ENCODE assay signal across 10 mouse cellular contexts in genomic region chr7:44193466-44193865, GRCm38 (mm10). TPM values are rescaled to one million over a fixed set of nuclear protein-coding genes. Genes with fewer than 3 reads are reported as not detected.
DNase-seq lines count a peak whose midpoint lies in the region; ATAC-seq lines count a peak whose summit lies in the region.
"Not testable (repeated sequence)": the region's sequence is repeated elsewhere in the genome, so short reads cannot be mapped to it uniquely, and the experiment has no call there.
"Had no signal": no experiment of that assay in that cellular context is flagged by ENCODE, and none has a peak within 500 bp of the region (broad histone marks: within the 10 kb centered on the region; RNA-seq: fewer than 3 reads in every experiment).

No protein-coding gene starts in this region.

- not testable (repeated sequence) for H3K27me3 ChIP-seq in liver, embryonic 11.5 days (replicated peaks; ENCODE audit: control insufficient read depth, insufficient read depth, low read length)

- H3K4me3 ChIP-seq in liver, embryonic 11.5 days (ENCODE audit: low read depth, low read length): not testable (repeated sequence)

- not testable (repeated sequence) for H3K36me3 ChIP-seq in liver, embryonic 11.5 days (ENCODE audit: control insufficient read depth, insufficient read depth, low read length)

- 89% methylated on average over 1 of the region's 1 CpGs for WGBS in liver, embryonic 11.5 days

- H3K27ac ChIP-seq in liver, embryonic 11.5 days (ENCODE audit: low read depth, low read length): not testable (repeated sequence)

- H3K9me3 ChIP-seq in liver, embryonic 11.5 days (ENCODE audit: control insufficient read depth, low read length): not testable (repeated sequence)

- not testable (repeated sequence) for ATAC-seq in liver, embryonic 11.5 days (replicated peaks; ENCODE audit: low FRiP score)

- not testable (repeated sequence) for H3K4me1 ChIP-seq in liver, embryonic 11.5 days (replicated peaks; ENCODE audit: control insufficient read depth, insufficient read depth, low read length)

- not testable (repeated sequence) for H3K4me2 ChIP-seq in liver, embryonic 11.5 days

- DNase-seq in heart, adult 11 months: peak; percentile 63
- peak; percentile 6 for DNase-seq in liver, embryonic 11.5 days (ENCODE audit: low spot score)
- peak; percentile 10 for DNase-seq in urinary bladder, adult 2 months (ENCODE audit: low spot score)

- H3K9ac ChIP-seq in liver, embryonic 11.5 days (ENCODE audit: low read depth, low read length): not testable (repeated sequence)

RNA-seq across cellular contexts. Expression of gene Klk1b3, which starts 4.5 kb away (rescaled TPM):
- not detected in 2 replicates for polyA plus RNA-seq in liver, embryonic 11.5 days (2014; fragmentation: Nextera tagmentation; extraction: Ambion mirVana)
- polyA plus RNA-seq in urinary bladder, adult 2 months (2012; rRNA removed): not detected in 2 replicates
- polyA plus RNA-seq: activated CD4-positive, CD25-positive, alpha-beta regulatory T cell, adult 4 months; adrenal gland, adult 2 months; brain, embryonic 14.5 days; C2C12; CD4-positive, CD25-positive, alpha-beta regulatory T cell, adult 4 months; G1E; Patski had no signal

RNA-seq across cellular contexts. Expression of gene Klk1b24, which starts 5.4 kb away (rescaled TPM):
- not detected in 2 replicates for polyA plus RNA-seq in liver, embryonic 11.5 days (2014; fragmentation: Nextera tagmentation; extraction: Ambion mirVana)
- not detected in 2 replicates for polyA plus RNA-seq in urinary bladder, adult 2 months (2012; rRNA removed)
- polyA plus RNA-seq: activated CD4-positive, CD25-positive, alpha-beta regulatory T cell, adult 4 months; adrenal gland, adult 2 months; brain, embryonic 14.5 days; C2C12; CD4-positive, CD25-positive, alpha-beta regulatory T cell, adult 4 months; G1E; Patski had no signal

RNA-seq across cellular contexts. Expression of gene Klk1b4, which starts 13.8 kb away (rescaled TPM):
- not detected in 2 replicates for polyA plus RNA-seq in liver, embryonic 11.5 days (2014; fragmentation: Nextera tagmentation; extraction: Ambion mirVana)
- polyA plus RNA-seq in urinary bladder, adult 2 months (2012; rRNA removed): not detected in 2 replicates
- polyA plus RNA-seq: activated CD4-positive, CD25-positive, alpha-beta regulatory T cell, adult 4 months; adrenal gland, adult 2 months; brain, embryonic 14.5 days; C2C12; CD4-positive, CD25-positive, alpha-beta regulatory T cell, adult 4 months; G1E; Patski had no signal

RNA-seq across cellular contexts. Expression of gene Klk1b5, which starts 22.3 kb away (rescaled TPM):
- not detected in 2 replicates for polyA plus RNA-seq in liver, embryonic 11.5 days (2014; fragmentation: Nextera tagmentation; extraction: Ambion mirVana)
- polyA plus RNA-seq in urinary bladder, adult 2 months (2012; rRNA removed): not detected in 2 replicates
- polyA plus RNA-seq: activated CD4-positive, CD25-positive, alpha-beta regulatory T cell, adult 4 months; adrenal gland, adult 2 months; brain, embryonic 14.5 days; C2C12; CD4-positive, CD25-positive, alpha-beta regulatory T cell, adult 4 months; G1E; Patski had no signal

RNA-seq across cellular contexts. Expression of gene Klk1, which starts 31.7 kb away (rescaled TPM):
- polyA plus RNA-seq in liver, embryonic 11.5 days (2014; fragmentation: Nextera tagmentation; extraction: Ambion mirVana): not detected in 2 replicates
- 0.17 and 0.40 TPM in 2 replicates for polyA plus RNA-seq in urinary bladder, adult 2 months (2012; rRNA removed)
- polyA plus RNA-seq: activated CD4-positive, CD25-positive, alpha-beta regulatory T cell, adult 4 months; brain, embryonic 14.5 days; C2C12; G1E; Patski had no signal

Comparison
In these comparisons a context has a peak if more than half of its experiments do, and no peak if none do; other contexts are left out.
1. DNase-seq: peak in every context shown above with its lines; median percentile 63 in heart, adult 11 months; 10 in urinary bladder, adult 2 months; 6 in liver, embryonic 11.5 days.